Mouse (Mus musculus) ES-E14 (cell line): Measurements from ENCODE around the gene Slc18a3. TPM values are rescaled to one million over a fixed set of nuclear protein-coding genes. Genes with fewer than 3 reads are reported as not detected.

Experiments used
- DNase-seq: peaks from one replicate; pipeline ENCODE4 v3.0.0-alpha.2; 2013; ENCODE audit warnings: low read depth, low spot score
- H3K27ac ChIP-seq: 2 replicates; pipeline ENCODE4 v1.5.1; 2012; ENCODE audit warnings: low read depth, mild to moderate bottlenecking, low read length, moderate library complexity, mixed read lengths; ENCODE audit not compliant: poor library complexity, insufficient read depth, severe bottlenecking
- H3K36me3 ChIP-seq: 2 replicates; pipeline ENCODE4 v1.6.1; 2012; ENCODE audit warnings: mild to moderate bottlenecking, low read length, moderate library complexity, mixed read lengths; ENCODE audit not compliant: control insufficient read depth, poor library complexity, insufficient read depth, severe bottlenecking
- H3K4me1 ChIP-seq, 2 experiments: fragments of 150-350 bp in 1 of 2; sonication (generic) in 1 of 2; 2 replicates each; pipeline ENCODE4 v1.6.1; 2012; ENCODE audit warnings: low read length in 2 of 2, mild to moderate bottlenecking in 1 of 2, mixed read lengths in 1 of 2; ENCODE audit not compliant: control insufficient read depth in 2 of 2, insufficient read depth in 2 of 2, poor library complexity in 1 of 2
- H3K4me3 ChIP-seq, 2 experiments: fragments of 150-350 bp in 1 of 2; sonication (generic) in 1 of 2; 2 replicates each; pipeline ENCODE4 v1.5.1; 2012; ENCODE audit warnings: low read length in 2 of 2, low read depth in 1 of 2, mild to moderate bottlenecking in 1 of 2, mixed read lengths in 1 of 2; ENCODE audit not compliant: insufficient read depth in 1 of 2, poor library complexity in 1 of 2, severe bottlenecking in 1 of 2
- H3K9ac ChIP-seq: 2 replicates; pipeline ENCODE4 v1.6.1; 2012; ENCODE audit warnings: low read depth, mild to moderate bottlenecking, low read length, mixed read lengths; ENCODE audit not compliant: poor library complexity, insufficient read depth, severe bottlenecking
- H3K9me3 ChIP-seq: fragments of 150-350 bp; sonication (generic); 2 replicates; pipeline ENCODE4 v1.6.1; 2012; ENCODE audit warnings: low read depth, mild to moderate bottlenecking, low read length; ENCODE audit not compliant: control insufficient read depth, insufficient read depth
- CHD2 ChIP-seq: IDR thresholded peaks from 2 replicates; pipeline ENCODE4 v1.6.1; 2014; ENCODE audit warnings: mild to moderate bottlenecking, low read depth, low read length, inconsistent platforms
- HCFC1 ChIP-seq: IDR thresholded peaks from 2 replicates; pipeline ENCODE4 v1.6.1; 2012; ENCODE audit warnings: low read length, inconsistent platforms, borderline replicate concordance; ENCODE audit not compliant: insufficient read depth
- MAFK ChIP-seq: IDR thresholded peaks from 2 replicates; pipeline ENCODE4 v1.6.1; 2014; ENCODE audit warnings: mild to moderate bottlenecking, low read depth, low read length, inconsistent platforms; ENCODE audit not compliant: insufficient read depth
- ZC3H11A ChIP-seq: IDR thresholded peaks from 2 replicates; pipeline ENCODE4 v1.6.1; 2012; ENCODE audit warnings: low read depth, mild to moderate bottlenecking, inconsistent platforms, low read length, borderline replicate concordance
- ZNF384 ChIP-seq: IDR thresholded peaks from 2 replicates; pipeline ENCODE4 v1.6.1; 2012; ENCODE audit warnings: low read depth, low read length, inconsistent platforms
- in situ Hi-C, 2 experiments: fragments of 600-800 bp; cut with MboI; formaldehyde crosslinking; loops; one replicate each; pipeline ENCODE4 v1.15.1; 2025; ENCODE audit warnings: low sequenced_read_pairs in 2 of 2, inconsistent platforms in 1 of 2; ENCODE audit not compliant: unreplicated experiment in 2 of 2
- total RNA-seq: library from RNA; depleted of rRNA; stranded (reverse); fragments of 300-350 nt; gene quantifications from 2 replicates; pipeline ENCODE4 v1.2.3, GENCODE M21; 2012

Slc18a3 gene
- total RNA-seq, 1 experiment = 1.0 TPM

DNA sequence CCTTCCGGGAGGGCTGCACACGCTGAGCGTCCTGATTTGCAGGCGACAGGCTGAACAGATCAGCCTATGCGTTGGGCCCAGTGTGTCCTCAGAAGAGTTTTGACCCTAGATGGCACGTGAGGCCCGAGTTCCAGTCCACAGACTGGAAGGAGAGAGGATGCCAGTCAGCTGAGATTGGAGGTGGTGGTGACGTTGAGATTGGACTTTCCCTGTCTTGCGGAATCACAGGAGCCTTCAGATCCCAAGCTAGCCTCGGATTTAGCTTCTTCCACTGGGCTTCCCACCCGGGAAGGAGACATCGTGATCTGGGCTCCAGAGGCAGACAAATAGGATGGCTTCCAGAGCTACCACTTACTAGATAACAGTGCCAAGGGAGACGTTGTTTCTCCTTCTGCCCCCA lies 1.2 kb upstream of the Slc18a3 start, which contains the start of gene Chat:
Gene Chat, minus strand, starts transcription at position 101 of the 400 bp plus-strand sequence.
- H3K27ac ChIP-seq = no peak within 1 kb of the TSS
- peak within 1 kb of the TSS; percentile 73 to 76 for H3K4me3 ChIP-seq
- DNase-seq = no peak
- H3K36me3 ChIP-seq = no peaks in the 10 kb centered on the region
- H3K4me1 ChIP-seq = peaks cover 0 to 16% of the 10 kb centered on the region in 2 experiments; a peak in 1 of 4 replicates
- H3K9ac ChIP-seq = peak within 1 kb of the TSS; percentile 38; the same call in 1 of the 2 replicates
- no peaks in the 10 kb centered on the region for H3K9me3 ChIP-seq
- in situ Hi-C loops = no loop called here
- TF ChIP-seq MAFK = no peak
- TF ChIP-seq ZNF384 = no peak
- TF ChIP-seq HCFC1 = no peak
- no peak for TF ChIP-seq ZC3H11A
- TF ChIP-seq CHD2 = no peak

GRCm38 (mm10) chr14:32465506-32465870 lies 838 bp upstream of the Slc18a3 start:
- no peak for TF ChIP-seq HCFC1
- TF ChIP-seq MAFK = no peak
- TF ChIP-seq CHD2 = no peak
- no peak for TF ChIP-seq ZNF384
- no peak for TF ChIP-seq ZC3H11A
- H3K4me3 ChIP-seq = peak overlapping the region; percentile 73 to 76
- no peak overlapping the region for H3K27ac ChIP-seq
- DNase-seq = peak; percentile 33
- H3K9ac ChIP-seq = peak overlapping the region; percentile 38; the same call in 1 of the 2 replicates
- H3K4me1 ChIP-seq = peaks cover 0 to 16% of the 10 kb centered on the region in 2 experiments; a peak in 1 of 4 replicates
- in situ Hi-C loops = no loop called here
- H3K36me3 ChIP-seq = no peaks in the 10 kb centered on the region
- H3K9me3 ChIP-seq = no peaks in the 10 kb centered on the region

- in situ Hi-C loops = no loop called here
- Histone ChIP-seq H3K27ac (no peak overlapping the region), H3K36me3 (no peaks in the 10 kb centered on the region), H3K9ac (peak overlapping the region; percentile 2; the same call in 1 of the 2 replicates), H3K4me3 (peak overlapping the region; percentile 73 to 76; a peak in 2 of 4 replicates), H3K9me3 (no peaks in the 10 kb centered on the region), H3K4me1 (peaks cover 0 to 16% of the 10 kb centered on the region in 2 experiments; a peak in 1 of 4 replicates)
- no peak for TF ChIP-seq CHD2
- no peak for TF ChIP-seq ZNF384
- no peak for TF ChIP-seq ZC3H11A
- no peak for TF ChIP-seq HCFC1
- no peak for TF ChIP-seq MAFK
- DNase-seq = peak; percentile 19
These were observed 1.2 kb downstream of the Slc18a3 start for GRCm38 (mm10) chr14:32463211-32464040.

DNA sequence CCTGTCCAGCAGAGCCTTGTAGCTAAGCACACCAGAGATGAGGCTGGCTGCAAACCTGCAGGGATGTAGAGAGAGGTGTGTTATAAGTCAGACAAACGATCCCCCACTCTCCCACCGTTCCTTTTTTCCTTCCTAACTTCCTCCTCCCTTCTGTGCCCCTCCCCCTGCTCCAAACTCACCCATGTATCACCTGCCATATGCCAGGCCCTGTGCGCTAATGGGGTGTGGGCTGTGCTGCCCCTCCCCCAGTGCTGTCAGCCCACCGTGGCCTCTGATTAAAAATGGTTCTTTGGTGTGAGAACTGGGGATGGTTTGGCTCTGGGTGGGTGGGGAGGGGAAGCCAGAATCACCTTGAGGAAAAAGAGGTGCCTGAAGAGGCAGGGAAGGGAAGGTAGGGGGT lies 12.1 kb downstream of the Slc18a3 start:
- no peaks in the 10 kb centered on the region for H3K9me3 ChIP-seq
- no peak overlapping the region for H3K4me3 ChIP-seq
- no peaks in the 10 kb centered on the region for H3K4me1 ChIP-seq
- no peak overlapping the region for H3K27ac ChIP-seq
- DNase-seq = no peak
- no peaks in the 10 kb centered on the region for H3K36me3 ChIP-seq
- H3K9ac ChIP-seq = no peak overlapping the region
- in situ Hi-C loops = no loop called here
- TF ChIP-seq ZNF384 (no peak), MAFK (no peak), HCFC1 (no peak), ZC3H11A (no peak), CHD2 (no peak)
